Mouse (Mus musculus) MEL-GATA-1-ER (cell line): Measurements from ENCODE around the gene Plekhg4.
A peak's percentile ranks its signal among the peaks of the same experiment; 100 is the strongest.

Experiments used
- DNase-seq: peaks from one replicate; pipeline ENCODE4 v3.0.0-alpha.2; 2012; ENCODE audit warnings: low read depth; ENCODE audit errors: extremely low read depth

Plekhg4 gene

GRCm38 (mm10) chr8:105400016-105400415, 26.9 kb downstream of the Plekhg4 start:
- DNase-seq: no peak

DNA sequence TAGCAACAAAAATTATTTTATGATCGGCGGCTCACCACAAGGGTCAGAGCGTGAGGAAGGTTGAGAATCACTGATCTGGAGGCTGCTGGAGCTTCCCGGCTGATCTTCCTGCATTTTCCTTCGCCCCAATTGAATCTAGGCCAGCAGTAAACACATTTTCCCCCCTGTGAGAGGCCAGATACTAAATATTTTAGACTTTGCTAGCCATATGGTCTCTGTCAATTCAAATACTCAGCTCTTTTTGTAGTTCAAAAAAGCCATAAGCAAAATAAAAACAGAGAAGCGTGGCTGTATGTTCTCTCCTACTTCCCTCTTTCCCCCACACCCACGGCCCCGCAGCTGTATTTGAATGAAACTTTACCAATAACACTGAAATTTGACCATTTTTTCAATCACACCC, 30.4 kb downstream of the Plekhg4 start:
- no peak for DNase-seq

GRCm38 (mm10) chr8:105404496-105404895, 31.4 kb downstream of the Plekhg4 start:
- DNase-seq: no peak

- DNase-seq: no peak
Measured at GRCm38 (mm10) chr8:105406416-105406815, 33.3 kb downstream of the Plekhg4 start.

GRCm38 (mm10) chr8:105408331-105408730, 35.3 kb downstream of the Plekhg4 start:
- DNase-seq: no peak

DNA sequence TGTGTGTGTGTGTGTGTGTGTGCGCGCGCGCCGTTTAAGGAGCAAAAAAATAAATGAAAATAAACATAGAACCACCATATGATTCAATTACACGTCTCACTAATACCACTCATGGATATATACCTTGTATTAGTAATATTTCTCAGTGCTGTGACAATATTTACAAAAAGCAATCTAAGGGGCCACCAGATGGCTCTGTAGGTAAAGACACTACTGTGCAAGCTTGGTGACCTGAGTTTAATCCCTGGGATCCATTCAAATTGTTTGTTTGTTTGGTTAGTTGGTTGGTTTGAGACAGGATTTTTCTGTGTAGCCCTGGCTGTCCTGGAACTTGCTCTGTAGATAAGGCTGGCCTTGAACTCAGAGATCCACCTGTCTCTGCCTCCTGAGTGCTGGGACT, 36.9 kb downstream of the Plekhg4 start:
- no peak for DNase-seq

- DNase-seq: peak; percentile 20
Measured at GRCm38 (mm10) chr8:105413391-105413790, 40.3 kb downstream of the Plekhg4 start, which contains the start of the genes Kctd19 and Lrrc36. Gene Kctd19 (minus strand): TSS chr8:105413502. Gene Lrrc36 (plus strand): TSS chr8:105413571.

DNA sequence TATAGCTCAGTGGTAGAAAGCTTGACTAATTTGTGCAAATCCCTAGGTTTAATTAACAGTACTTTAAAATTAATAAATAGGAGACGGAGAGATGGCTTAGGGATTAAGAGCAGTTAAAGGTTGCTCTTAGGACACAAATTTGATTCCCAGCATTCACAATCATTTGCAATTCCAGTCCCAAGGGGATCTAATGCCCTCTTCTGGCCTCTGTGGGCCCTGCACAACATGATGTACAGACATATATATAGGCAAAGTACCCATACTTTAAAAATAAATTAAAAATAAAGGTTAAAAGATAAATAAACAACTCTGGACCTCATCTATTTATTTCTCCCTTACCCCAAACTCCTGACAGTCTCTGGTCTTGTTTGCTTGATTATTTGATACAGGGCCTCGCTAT, 45.9 kb downstream of the Plekhg4 start:
- DNase-seq: no peak

GRCm38 (mm10) chr8:105419800-105420199, 46.7 kb downstream of the Plekhg4 start:
- DNase-seq: no peak

GRCm38 (mm10) chr8:105422006-105422405, 48.9 kb downstream of the Plekhg4 start:
- DNase-seq: no peak

DNA sequence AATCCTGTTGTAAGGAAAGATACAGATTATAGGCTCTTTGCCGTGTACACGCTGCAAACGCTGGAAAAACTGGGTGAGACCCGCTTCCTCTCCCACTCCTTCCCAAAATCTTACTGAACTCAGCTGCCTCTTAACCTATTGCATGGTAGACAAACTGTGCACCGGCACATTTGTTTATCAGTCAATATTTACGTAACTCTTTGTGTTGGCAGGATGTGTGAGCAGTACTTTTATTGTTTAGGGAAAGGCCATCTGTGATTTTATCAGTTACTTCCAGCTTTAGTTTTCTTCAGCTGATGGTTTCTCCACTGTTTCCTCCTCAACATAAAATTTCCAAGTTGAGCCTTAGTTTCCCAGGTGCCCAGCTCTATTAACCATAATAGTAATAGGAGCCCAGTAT, 53.8 kb downstream of the Plekhg4 start:
- no peak for DNase-seq

- no peak for DNase-seq
Measured at GRCm38 (mm10) chr8:105431743-105432515, 58.9 kb downstream of the Plekhg4 start.
